Mouse (Mus musculus) limb, embryonic 12.5 days (tissue): ENCODE results near the gene Cfap70. TPM values are rescaled to one million over a fixed set of nuclear protein-coding genes. Genes with fewer than 3 reads are reported as not detected.

ENCODE experiments used
- ATAC-seq: fragments of 200-750 bp; cut with Nextera tagmentation; 2 replicates; pipeline ENCODE4 v1.8.0; 2017; ENCODE audit warnings: low read depth, moderate TSS enrichment; ENCODE audit not compliant: insufficient number of reproducible peaks, insufficient read depth, low FRiP score, low TSS enrichment
- H3K27ac ChIP-seq: fragments of 300-500 bp; sonication (generic); 2 replicates; pipeline ENCODE4 v1.5.1; 2016; ENCODE audit warnings: mild to moderate bottlenecking, moderate library complexity
- H3K27me3 ChIP-seq: fragments of 300-500 bp; sonication (generic); 2 replicates; pipeline ENCODE4 v1.6.1; 2016; ENCODE audit warnings: mild to moderate bottlenecking, moderate library complexity
- H3K36me3 ChIP-seq: fragments of 300-500 bp; sonication (generic); 2 replicates; pipeline ENCODE4 v1.6.1; 2016; ENCODE audit warnings: mild to moderate bottlenecking, moderate library complexity
- H3K4me1 ChIP-seq: fragments of 300-500 bp; sonication (generic); replicated peaks from 2 replicates; pipeline ENCODE4 v1.6.1; 2016
- H3K4me2 ChIP-seq: fragments of 300-500 bp; sonication (generic); 2 replicates; pipeline ENCODE4 v1.6.1; 2016; ENCODE audit warnings: mild to moderate bottlenecking, moderate library complexity
- H3K4me3 ChIP-seq: fragments of 300-500 bp; sonication (generic); replicated peaks from 2 replicates; pipeline ENCODE4 v1.5.1; 2016; ENCODE audit warnings: mild to moderate bottlenecking
- H3K9ac ChIP-seq: fragments of 300-500 bp; sonication (generic); replicated peaks from 2 replicates; pipeline ENCODE4 v1.6.1; 2016; ENCODE audit warnings: mild to moderate bottlenecking, moderate library complexity
- H3K9me3 ChIP-seq: fragments of 300-500 bp; sonication (generic); 2 replicates; pipeline ENCODE4 v1.6.1; 2016; ENCODE audit warnings: mild to moderate bottlenecking, moderate library complexity
- WGBS: fragments of 180-500 bp; shearing (Covaris S2); methylation state at CpG from one replicate; pipeline ENCODE4 v1.1.7; 2016; 5-methylcytosine and 5-hydroxymethylcytosine counted together
- polyA plus RNA-seq: library from polyadenylated mRNA; unstranded; fragments of >200 nt; fragmentation: Nextera tagmentation; extraction: Ambion mirVana; gene quantifications from 2 replicates; pipeline ENCODE4 v1.2.1, GENCODE M21; 2016

The Cfap70 gene
- polyA plus RNA-seq, 1 experiment from 2014 or later, result 0.21 TPM

DNA sequence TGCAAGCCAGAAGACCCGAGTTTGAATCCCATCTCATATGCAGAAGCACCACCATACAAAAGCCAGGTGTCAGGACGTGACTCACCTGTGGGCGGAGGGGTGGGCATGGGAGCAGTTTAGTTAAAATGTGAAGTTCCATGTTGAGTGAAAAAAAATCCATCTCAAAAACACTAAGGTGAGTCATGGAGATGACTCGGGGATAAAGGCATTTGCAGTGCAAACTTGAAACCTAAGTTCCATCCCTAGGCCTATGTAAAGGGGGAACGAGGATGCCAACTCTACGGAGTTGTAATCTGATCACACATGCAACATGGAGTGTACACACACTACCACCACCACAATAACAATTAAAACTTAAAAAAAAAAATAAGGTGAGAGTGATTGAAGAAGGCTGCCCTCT lies 29.0 kb downstream of the Cfap70 start:
- ATAC-seq, result no peak
- no peak overlapping the region for H3K9ac ChIP-seq
- no peak overlapping the region for H3K4me2 ChIP-seq
- no peaks in the 10 kb centered on the region for H3K4me1 ChIP-seq
- 82% methylated on average over 6 of the region's 6 CpGs for WGBS
- no peaks in the 10 kb centered on the region for H3K36me3 ChIP-seq
- no peak overlapping the region for H3K4me3 ChIP-seq
- no peaks in the 10 kb centered on the region for H3K27me3 ChIP-seq
- H3K9me3 ChIP-seq, result no peaks in the 10 kb centered on the region
- H3K27ac ChIP-seq, result no peak overlapping the region

- Histone ChIP-seq H3K4me2 (no peak overlapping the region), H3K36me3 (no peaks in the 10 kb centered on the region), H3K9me3 (no peaks in the 10 kb centered on the region), H3K27me3 (no peaks in the 10 kb centered on the region), H3K27ac (no peak overlapping the region), H3K4me3 (no peak overlapping the region), H3K4me1 (no peaks in the 10 kb centered on the region), H3K9ac (no peak overlapping the region)
- WGBS, result 83% methylated on average over 7 of the region's 7 CpGs
- no peak for ATAC-seq
Observed at GRCm38 (mm10) chr14:20422257-20422656, 29.8 kb downstream of the Cfap70 start.

DNA sequence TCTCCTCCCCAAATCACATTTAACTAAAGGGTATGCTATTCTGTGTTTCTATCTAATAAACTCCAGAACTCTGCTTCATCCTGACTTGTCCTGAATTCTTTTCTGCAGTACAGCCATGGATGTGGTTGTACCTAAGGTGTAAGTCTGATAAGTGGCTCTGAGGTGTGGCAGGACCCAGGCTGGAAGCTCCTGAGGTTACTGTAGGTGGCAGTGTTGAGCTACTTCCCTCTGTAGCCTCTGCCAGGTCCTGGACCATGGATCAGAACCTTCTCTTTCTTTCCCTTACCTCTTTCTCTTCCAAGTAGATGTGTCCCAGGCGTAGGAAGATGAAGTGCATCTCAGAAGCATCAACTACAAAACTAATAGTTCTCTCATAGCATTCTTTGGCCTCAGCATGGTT lies 52.0 kb downstream of the Cfap70 start:
- H3K4me2 ChIP-seq, result no peak overlapping the region
- H3K36me3 ChIP-seq, result no peaks in the 10 kb centered on the region
- no peak overlapping the region for H3K9ac ChIP-seq
- H3K27me3 ChIP-seq, result no peaks in the 10 kb centered on the region
- no peaks in the 10 kb centered on the region for H3K4me1 ChIP-seq
- ATAC-seq, result no peak
- 61% methylated on average over 1 of the region's 1 CpGs for WGBS
- H3K4me3 ChIP-seq, result no peak overlapping the region
- H3K9me3 ChIP-seq, result no peaks in the 10 kb centered on the region
- H3K27ac ChIP-seq, result no peak overlapping the region

DNA sequence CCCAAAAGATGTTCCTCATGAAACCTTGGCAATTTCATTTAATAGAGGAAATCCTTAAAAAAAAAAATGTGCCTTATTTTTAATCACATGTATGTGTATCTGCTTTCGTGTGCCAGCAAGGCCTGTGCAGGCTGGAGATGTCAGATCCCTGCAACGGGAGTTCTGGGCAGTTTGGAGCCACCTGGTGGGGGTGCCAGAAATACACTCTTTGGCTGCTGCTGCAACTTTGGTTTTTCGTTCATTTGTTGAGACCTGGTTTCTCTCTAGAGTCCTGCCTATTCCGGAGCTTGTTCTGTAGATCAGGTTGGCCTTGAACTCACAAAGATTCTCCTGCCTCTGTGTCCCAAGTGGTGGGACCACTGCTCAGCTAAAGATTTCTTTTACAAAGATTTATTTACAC lies 53.2 kb downstream of the Cfap70 start:
- no peak for ATAC-seq

GRCm38 (mm10) chr14:20397220-20397619 lies 54.8 kb downstream of the Cfap70 start:
- H3K4me1 ChIP-seq, result no peaks in the 10 kb centered on the region
- H3K27ac ChIP-seq, result no peak overlapping the region
- no peak overlapping the region for H3K4me2 ChIP-seq
- H3K9ac ChIP-seq, result no peak overlapping the region
- no peaks in the 10 kb centered on the region for H3K27me3 ChIP-seq
- no peaks in the 10 kb centered on the region for H3K9me3 ChIP-seq
- 84% methylated on average over 9 of the region's 9 CpGs for WGBS
- ATAC-seq, result no peak
- no peaks in the 10 kb centered on the region for H3K36me3 ChIP-seq
- H3K4me3 ChIP-seq, result no peak overlapping the region

More for the DNA sequence above, 53.2 kb downstream of the Cfap70 start:
- H3K4me2 ChIP-seq, result no peak overlapping the region
- no peaks in the 10 kb centered on the region for H3K27me3 ChIP-seq
- WGBS, result 53% methylated on average over 4 of the region's 4 CpGs
- H3K36me3 ChIP-seq, result no peaks in the 10 kb centered on the region
- H3K9me3 ChIP-seq, result no peaks in the 10 kb centered on the region
- no peak overlapping the region for H3K27ac ChIP-seq
- H3K4me3 ChIP-seq, result no peak overlapping the region
- H3K9ac ChIP-seq, result no peak overlapping the region
- no peaks in the 10 kb centered on the region for H3K4me1 ChIP-seq

GRCm38 (mm10) chr14:20393205-20393913 lies 58.7 kb downstream of the Cfap70 start, which contains the start of gene Mrps16:
Gene Mrps16, minus strand, starts transcription at chr14:20393634.
- Histone ChIP-seq H3K9me3 (no peaks in the 10 kb centered on the region), H3K4me3 (peak within 1 kb of the TSS; percentile 67), H3K9ac (peak within 1 kb of the TSS; percentile 82), H3K4me1 (peaks cover 4% of the 10 kb centered on the region; the same call in 1 of the 2 replicates), H3K36me3 (peaks cover 19% of the 10 kb centered on the region), H3K27me3 (no peaks in the 10 kb centered on the region), H3K27ac (peak within 1 kb of the TSS; percentile 87), H3K4me2 (peak within 1 kb of the TSS; percentile 62)
- under 1% methylated on average over 68 of the region's 68 CpGs for WGBS
- ATAC-seq, result peak; percentile 96

DNA sequence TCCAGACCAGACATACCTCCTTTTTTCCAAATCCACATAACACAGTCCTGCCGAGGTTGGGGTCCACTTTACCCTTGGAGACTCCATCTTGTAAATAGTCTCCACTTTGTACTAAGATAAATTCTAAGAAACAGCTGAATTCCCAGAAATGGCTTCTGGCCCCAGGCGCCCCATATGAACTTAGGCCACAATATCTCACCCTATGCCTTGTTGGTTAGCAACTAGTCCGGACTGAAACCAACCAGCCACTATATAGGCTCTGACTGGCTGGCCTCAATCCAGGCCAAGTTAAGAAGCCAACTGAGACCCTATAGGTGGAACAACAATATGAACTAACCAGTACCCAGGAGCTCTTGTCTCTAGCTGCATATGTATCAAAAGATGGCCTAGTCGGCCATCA lies 59.7 kb downstream of the Cfap70 start:
- ATAC-seq, result no peak
- Histone ChIP-seq H3K27ac (no peak overlapping the region), H3K4me2 (peak overlapping the region; percentile 62; the same call in 1 of the 2 replicates), H3K9ac (no peak overlapping the region), H3K36me3 (peaks cover 24% of the 10 kb centered on the region), H3K4me1 (peaks cover 10% of the 10 kb centered on the region), H3K9me3 (no peaks in the 10 kb centered on the region), H3K27me3 (no peaks in the 10 kb centered on the region), H3K4me3 (no peak overlapping the region)
- 82% methylated on average over 4 of the region's 4 CpGs for WGBS

GRCm38 (mm10) chr14:20389446-20390079 lies 62.5 kb downstream of the Cfap70 start:
- ATAC-seq, result no peak
- H3K4me1 ChIP-seq, result peaks cover 27% of the 10 kb centered on the region
- H3K36me3 ChIP-seq, result peaks cover 50% of the 10 kb centered on the region
- peak overlapping the region; percentile 59 for H3K4me3 ChIP-seq
- H3K27ac ChIP-seq, result no peak overlapping the region; the same call in 1 of the 2 replicates
- H3K27me3 ChIP-seq, result no peaks in the 10 kb centered on the region
- peak overlapping the region; percentile 82 for H3K4me2 ChIP-seq
- peak overlapping the region; percentile 81; the same call in 1 of the 2 replicates for H3K9ac ChIP-seq
- 83% methylated on average over 8 of the region's 8 CpGs for WGBS
- no peaks in the 10 kb centered on the region for H3K9me3 ChIP-seq

GRCm38 (mm10) chr14:20388441-20389129 lies 63.4 kb downstream of the Cfap70 start, which contains the start of gene Dnajc9:
Gene Dnajc9, minus strand, starts transcription at chr14:20388910.
- Histone ChIP-seq H3K4me1 (peaks cover 27% of the 10 kb centered on the region), H3K4me2 (peak within 1 kb of the TSS; percentile 82), H3K36me3 (peaks cover 60% of the 10 kb centered on the region), H3K27ac (peak within 1 kb of the TSS; percentile 88), H3K27me3 (no peaks in the 10 kb centered on the region), H3K9ac (peak within 1 kb of the TSS; percentile 81), H3K9me3 (no peaks in the 10 kb centered on the region), H3K4me3 (peak within 1 kb of the TSS; percentile 59)
- peak; percentile 63 for ATAC-seq
- WGBS, result under 1% methylated on average over 58 of the region's 59 CpGs

- Histone ChIP-seq H3K9me3 (no peaks in the 10 kb centered on the region), H3K9ac (no peak overlapping the region), H3K27me3 (no peaks in the 10 kb centered on the region), H3K4me1 (no peaks in the 10 kb centered on the region), H3K4me3 (no peak overlapping the region), H3K36me3 (peaks cover 81% of the 10 kb centered on the region), H3K4me2 (no peak overlapping the region), H3K27ac (no peak overlapping the region)
- ATAC-seq, result no peak
- 90% methylated on average over 9 of the region's 9 CpGs for whole genome bisulfite sequencing
Observed at GRCm38 (mm10) chr14:20379753-20380430, 72.1 kb downstream of the Cfap70 start.
